Mouse (Mus musculus): Measurements from ENCODE around the gene Yif1b. TPM values are rescaled to one million over a fixed set of nuclear protein-coding genes. Genes with fewer than 3 reads are reported as not detected.
"Not testable (repeated sequence)": the region's sequence is repeated elsewhere in the genome, so short reads cannot be mapped to it uniquely, and the experiment has no call there.

The Yif1b gene
- total RNA-seq, 2 experiments from 2014 or later: 36.0 to 41.1 TPM

DNA sequence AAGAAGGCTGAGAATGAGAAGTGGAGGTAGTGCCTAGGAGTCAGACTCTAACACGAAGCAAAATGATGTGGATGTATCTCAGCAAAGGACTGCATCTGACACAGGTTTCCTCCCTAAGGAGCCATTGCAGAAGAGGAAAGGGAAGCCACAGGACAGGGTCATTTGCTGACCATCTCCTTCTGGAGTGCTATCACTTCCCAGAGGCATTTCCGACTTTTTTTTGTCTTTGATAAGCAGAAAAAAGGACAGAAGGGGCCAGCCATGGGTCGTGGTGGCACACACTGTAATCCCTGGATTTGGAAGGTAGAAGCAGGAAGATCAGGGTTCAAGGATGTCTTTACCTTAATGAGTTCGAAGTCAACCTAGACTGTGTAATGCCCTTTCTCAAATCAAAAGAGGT, 1.5 kb upstream of the Yif1b start:
- DNase-seq: no peak
- intact Hi-C loops (cut with DNase I): no loop called here

DNA sequence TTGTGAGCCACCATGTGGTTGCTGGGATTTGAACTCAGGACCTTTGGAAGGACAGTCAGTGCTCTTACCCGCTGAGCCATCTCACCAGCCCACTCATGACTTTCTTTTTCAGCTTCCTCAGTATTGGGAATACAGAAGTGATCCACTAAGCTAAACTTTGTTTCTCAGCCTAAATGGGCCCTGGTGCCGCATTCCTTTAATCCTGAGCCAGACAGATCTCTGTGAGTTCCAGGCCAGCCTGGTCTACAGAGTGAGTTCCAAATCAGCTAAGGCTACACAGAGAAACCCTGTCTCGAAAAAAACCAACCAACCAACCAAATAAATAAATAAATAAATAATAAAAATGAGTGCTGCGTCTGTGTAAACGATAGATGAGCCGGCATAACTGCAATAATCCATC, 533 bp upstream of the Yif1b start:
- intact Hi-C loops (cut with DNase I); DNase-seq: not testable (repeated sequence)

DNA sequence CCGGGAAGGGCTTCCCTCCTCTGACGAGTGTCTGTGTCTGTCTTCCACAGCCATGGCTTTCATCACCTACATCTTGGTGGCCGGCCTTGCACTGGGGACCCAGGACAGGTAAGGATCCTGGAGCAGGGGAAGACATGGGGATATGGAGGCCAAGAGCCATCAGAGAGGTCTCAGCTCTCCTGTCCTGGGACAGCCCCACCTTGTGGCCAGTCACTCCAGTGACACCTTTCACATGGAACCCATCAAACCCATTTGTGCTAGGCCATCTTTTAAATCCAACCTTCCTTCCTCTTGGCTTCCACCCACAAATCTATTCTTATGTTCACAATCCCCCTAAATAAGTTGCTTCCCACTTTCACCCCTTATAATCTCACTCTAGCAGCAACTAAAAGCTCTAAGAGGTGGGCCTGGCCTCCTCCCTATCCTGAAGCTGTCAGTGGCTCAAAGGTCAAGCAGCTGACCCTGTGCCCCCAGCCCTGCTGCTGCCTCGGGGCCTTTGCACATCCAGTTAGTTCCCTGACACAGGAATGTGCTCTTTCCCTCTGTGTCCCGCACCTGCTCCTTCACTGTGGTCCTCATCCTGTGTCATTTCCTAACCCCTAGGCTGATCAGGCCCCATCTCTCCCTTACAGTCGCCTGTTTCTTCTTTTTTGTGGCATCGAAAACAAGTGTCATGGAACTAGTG, 6.7 kb downstream of the Yif1b start:
- intact Hi-C loops (cut with DNase I): loop anchor here (2.0 to 5.0 kb wide), 2 partner anchors 48 to 118 kb away; partner anchors contain the start of gene Ryr1
- no peak for DNase-seq

DNA sequence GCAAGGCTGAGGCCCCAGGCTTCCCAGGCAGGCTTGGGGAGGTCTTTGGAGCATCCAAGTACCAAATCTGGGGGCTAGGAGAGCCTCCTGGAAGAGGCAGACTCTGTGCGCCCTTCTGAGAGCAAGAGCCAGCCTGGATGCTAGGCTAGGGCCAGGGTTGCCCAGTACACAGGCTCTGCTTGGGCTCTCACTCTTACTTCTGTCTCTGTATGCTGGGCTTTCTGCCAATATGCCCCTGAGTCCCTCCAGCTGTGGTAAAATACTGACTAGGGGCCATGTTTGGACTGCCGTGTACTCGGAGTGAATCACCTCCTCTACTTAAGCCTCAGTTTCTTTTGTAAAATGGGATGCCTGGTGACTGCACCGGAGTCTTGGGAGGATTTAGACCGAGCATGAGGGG, 7.9 kb downstream of the Yif1b start:
- no peak for DNase-seq
- intact Hi-C loops (cut with DNase I): loop anchor here (5.0 kb wide), 1 partner anchor 119 kb away; the partner anchor contains the start of gene Ryr1

DNA sequence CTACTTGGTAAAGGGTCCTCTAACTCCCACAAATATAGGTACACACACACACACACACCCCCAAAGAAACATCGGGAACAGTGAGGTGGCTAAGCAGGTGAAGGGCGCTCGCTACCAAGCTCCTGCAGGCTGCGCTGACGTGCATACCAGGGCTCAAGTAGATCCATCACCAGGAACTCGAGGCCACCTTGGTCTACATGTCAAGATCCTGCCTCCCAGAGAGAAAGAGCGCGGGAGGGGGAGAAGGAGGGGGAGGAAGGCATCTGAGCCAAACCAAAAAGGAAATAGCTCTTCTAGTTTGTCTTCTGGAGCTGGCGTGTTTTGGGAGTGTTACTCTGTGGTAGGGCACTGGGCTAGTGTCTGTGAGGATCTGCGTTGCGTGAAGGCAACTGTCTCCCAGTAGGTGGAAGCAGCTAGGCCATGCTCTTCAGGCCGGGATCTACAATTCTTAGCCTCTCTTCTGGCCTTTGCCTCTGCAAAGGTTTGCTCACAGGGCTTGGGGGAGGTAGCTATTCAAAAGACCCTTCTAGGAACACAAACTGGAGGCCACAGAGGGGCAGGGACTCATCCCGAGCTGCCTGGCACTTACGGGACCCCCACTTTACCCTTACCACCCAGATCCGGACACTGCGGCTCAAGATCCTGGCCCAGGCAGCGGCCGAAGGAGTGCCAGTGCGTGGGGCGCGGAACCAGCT, 8.6 kb downstream of the Yif1b start:
- intact Hi-C loops (cut with DNase I): loop anchor here (5.0 kb wide), 1 partner anchor 119 kb away; the partner anchor contains the start of gene Ryr1
- no peak for DNase-seq

DNA sequence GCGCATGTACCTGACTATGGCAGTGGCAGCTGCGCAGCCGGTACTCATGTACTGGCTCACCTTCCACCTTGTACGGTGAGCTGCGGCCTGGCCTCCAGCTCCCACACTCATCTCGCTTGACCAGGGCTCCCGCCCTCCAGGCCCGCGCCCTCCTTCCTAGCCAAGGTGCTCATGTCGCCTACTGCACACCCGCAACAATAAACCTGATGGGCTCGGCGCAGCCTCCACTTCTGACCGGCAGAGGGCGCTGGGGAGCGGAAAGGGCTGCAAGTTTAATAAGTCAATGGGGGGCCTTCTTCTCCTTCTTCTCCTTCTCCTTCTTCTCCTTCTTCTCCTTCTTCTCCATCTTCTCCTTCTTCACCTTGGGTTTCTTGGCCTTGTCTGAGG, 9.2 kb downstream of the Yif1b start:
- intact Hi-C loops (cut with DNase I): loop anchor here (5.0 kb wide), 1 partner anchor 120 kb away; the partner anchor contains the start of gene Ryr1
- DNase-seq: peak; percentile 57 to 76

DNA sequence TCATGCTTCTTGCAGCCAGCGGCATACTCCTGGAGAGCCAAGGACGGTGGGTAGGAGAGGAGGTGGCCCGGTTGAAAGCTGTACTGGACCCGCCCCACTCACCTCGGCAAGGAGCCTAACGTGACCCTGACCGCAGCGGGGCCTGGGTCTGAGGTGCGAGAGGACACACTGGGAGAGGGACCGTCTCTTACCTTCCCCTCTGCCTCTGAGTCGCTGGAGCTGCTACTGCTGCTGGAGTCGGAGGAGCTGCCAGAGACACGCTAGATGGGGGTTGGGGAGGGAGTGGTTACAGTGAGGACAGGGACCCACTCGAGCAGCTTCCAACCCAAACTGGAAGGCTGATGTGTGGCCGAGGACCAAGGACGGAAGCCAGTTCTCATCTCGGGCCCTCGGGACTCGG, 9.6 kb downstream of the Yif1b start:
- no peak for DNase-seq
- intact Hi-C loops (cut with DNase I): loop anchor here (5.0 kb wide), 1 partner anchor 120 kb away; the partner anchor contains the start of gene Ryr1

DNA sequence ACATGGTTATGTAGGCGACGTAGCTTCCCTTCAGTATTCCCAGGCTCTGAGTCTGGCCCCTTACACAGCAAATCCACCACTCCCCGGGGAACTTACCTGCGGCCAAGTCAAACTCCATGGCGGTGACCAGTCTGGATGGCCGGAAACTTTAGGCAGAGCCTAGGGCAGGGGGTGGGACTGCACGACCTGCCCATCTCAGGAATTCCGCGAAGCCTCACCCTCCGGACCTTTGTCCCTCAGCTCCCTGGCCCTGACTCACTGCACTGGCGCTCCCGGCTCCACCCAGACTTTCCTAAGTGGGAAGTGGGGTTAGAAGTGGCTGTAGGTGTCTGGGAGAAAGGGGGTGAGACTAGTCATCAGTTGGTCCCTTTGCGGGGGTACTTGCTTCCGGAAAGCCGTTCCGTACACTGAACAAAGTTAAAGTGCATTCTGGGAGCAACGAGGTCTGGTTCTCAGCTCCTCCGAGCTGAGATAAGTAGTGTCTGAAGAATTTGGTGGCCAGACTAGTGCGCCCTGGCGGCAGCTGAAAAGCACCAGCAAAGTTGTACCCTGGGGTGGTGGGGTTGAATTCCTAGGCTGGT, 10.2 kb downstream of the Yif1b start, which contains the start of gene 2200002D01Rik:
Gene 2200002D01Rik, minus strand, starts transcription at position 206 of the 581 bp plus-strand sequence.
- intact Hi-C loops (cut with DNase I): loop anchor here (5.0 kb wide), 1 partner anchor 121 kb away; the partner anchor contains the start of gene Ryr1

DNA sequence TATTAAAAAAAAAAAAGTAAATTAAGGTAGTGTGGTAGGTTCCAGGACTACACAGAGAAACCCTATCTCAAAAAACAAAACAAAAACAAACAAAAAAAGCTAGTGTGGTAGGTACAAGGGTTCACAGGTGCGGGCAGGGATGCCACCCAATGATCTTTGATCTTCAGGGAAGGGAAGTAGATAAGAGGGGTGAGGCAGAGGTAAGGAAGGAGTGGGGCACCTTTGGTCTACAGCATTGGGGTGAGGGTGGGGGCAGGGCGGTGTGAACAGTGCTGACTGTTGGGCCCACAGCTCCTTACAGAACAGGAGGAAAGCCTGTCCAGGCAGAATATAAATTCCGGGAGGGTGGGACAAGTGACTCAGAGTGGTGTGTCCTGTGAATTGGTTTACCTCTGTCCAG, 13.0 kb downstream of the Yif1b start:
- intact Hi-C loops (cut with DNase I): no loop called here
- DNase-seq: no peak

More for the DNA sequence above, 10.2 kb downstream of the Yif1b start, which contains the start of gene 2200002D01Rik:
- DNase-seq: no peak

DNA sequence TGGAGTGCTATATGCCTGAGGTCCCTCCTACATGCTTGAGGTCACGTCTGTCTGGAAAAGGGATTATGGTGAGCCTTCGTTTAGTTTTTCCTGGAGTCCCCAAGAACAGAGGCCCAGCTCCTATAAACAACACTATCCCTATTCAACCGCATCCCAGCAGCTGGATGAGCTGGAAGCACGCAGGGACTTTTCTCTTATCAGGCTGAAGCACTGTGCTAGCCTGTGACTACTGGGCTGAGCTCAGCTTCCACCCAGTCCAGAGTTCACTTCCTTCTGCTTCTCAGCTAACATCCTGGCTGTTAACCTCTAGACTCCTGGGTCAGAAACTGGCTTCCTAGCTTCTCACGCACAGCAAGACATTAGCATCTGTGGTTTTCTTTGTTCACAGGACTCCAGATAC, 15.7 kb downstream of the Yif1b start:
- intact Hi-C loops (cut with DNase I): no loop called here
- no peak for DNase-seq

DNA sequence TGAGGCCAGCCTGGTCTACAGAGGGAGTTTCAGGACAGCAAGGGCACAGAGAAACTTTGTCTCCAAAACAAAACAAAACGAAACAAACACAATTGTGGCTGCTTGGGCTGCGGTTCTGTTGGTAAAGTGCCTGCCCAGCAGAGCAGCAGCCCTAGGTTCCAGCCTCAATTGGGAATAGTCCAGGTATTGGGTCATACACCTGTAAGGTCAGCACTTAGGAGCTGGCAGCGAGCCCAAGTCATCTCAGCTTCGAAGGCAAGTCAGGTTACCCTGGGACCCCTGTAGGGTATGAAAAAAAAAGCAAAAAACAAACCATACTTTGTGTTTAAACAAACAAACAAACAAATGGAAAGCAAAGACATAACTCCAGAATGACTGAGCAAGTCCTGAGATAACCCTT, 17.7 kb downstream of the Yif1b start:
- DNase-seq: no peak
- intact Hi-C loops (cut with DNase I): no loop called here

DNA sequence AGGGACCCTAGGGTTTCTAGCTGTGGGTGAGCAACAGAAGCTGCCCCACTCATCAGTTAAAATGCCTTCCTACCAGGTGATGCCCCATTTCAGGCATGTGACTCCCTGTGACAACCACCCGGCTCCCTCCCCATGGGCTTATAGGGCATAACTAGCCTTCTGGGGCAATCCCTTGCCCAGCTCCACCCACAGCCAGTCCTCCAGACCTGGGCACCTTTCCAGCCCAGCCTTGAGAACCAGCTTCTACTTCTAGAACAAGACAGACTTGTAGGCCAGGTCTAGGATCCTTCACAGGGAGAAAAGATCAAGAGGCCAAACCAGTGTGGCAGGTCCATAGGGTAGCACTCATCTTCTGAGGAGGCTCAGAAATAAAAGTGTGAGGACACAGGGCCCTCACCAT, 19.2 kb downstream of the Yif1b start:
- no peak for DNase-seq
- intact Hi-C loops (cut with DNase I): no loop called here

DNA sequence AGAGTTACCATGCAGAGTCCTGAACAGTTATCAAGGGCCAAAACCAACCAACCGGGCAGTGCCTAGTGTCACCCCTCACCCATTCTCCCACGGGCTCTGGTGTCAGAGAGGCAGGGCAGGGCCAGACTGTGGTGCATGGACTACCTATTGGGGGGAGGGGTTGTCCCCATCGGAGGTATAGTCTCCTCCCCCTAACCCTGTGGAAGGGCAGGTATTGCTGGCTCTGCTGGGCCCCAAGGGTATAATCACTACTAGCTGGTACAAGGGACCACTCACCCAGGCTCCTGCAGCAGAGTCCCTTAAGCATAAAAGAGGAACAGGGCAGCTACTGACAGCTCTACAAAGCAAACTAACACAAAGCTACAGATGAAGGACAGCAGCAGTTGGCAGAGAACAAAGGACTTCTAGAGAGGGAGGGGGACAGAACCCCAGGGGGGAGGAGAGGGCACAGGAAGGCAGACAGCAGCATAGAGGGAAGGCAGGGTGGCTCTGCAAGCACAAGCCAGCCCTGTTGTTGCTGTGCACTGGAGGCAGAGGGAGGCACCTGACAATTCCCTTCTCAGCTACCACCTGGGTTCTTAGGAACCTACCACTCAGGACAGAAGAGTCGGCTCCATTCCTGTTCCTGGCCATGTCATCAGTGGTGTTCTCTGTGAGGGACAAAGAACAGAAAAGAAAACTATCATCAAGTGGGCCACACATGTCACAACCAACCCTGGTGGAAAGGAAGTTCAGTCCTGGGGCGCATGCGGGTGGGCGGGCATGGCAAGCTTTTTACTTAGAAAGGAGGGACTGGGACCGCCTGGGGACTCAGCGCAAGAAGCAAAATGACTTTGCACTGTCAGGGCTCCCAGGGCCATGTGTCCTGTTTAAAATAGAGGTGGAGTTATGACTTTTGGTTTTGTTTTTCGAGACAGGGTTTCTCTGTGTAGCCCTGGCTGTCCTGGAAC, 21.9 kb downstream of the Yif1b start:
- no peak for DNase-seq
- intact Hi-C loops (cut with DNase I): no loop called here

DNA sequence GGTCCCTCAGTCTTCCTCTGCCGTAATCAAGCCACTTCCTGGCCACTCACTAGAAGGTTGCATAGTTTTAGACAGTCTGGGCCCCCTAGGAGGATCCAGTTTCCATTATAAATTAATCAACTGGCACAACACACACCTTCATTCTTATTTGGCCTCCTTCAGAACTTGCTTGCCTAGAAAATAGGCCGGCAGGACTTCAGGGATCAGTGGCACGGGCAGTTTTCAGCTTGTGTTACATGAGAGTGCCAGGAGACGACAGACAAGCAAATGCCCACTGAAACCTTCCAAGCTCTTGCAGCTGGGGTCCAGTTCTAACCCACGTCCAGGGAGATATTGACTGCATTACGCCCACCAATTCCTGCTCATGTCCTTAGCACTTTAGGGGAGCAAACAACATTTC, 24.0 kb downstream of the Yif1b start:
- intact Hi-C loops (cut with DNase I): no loop called here
- no peak for DNase-seq

DNA sequence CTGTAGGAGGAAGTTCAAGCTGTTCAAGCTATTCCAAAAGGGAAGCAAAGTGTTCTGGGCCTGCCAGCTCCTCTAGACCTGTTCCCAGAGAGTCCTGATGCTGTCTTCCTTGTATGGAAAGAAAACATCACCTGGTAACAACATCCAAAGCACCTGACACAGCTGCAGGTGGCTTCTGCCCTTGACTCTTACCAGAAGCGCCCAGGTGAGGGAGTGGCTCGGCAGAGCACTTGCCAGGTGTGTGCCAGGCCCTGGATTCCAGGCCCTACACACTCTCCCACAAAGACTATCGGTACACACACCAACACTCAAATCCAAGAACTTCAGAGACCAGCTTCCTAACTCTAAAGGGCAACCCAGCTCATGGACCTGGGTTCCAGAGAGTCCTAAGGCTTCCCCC, 25.7 kb downstream of the Yif1b start:
- DNase-seq: no peak
- intact Hi-C loops (cut with DNase I): no loop called here

DNA sequence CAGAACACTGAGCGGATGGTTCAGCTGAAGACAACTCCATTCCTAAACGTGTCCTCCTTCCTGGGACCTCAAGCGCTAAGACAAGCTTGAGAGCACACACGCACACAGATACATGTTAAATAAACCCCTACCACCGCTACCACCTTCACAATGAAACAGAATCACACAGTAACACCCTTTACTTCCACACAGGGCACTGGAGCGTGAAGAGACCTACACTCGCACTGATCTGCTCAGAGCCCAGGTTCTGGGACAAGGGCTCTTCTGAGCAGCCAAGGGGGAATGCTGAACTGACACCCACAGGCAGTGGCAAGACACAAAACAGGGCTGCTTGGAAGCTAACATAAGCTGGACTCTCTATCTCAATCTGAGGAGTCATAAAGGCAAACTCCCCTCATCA, 27.5 kb downstream of the Yif1b start:
- intact Hi-C loops (cut with DNase I): no loop called here
- DNase-seq: no peak

DNA sequence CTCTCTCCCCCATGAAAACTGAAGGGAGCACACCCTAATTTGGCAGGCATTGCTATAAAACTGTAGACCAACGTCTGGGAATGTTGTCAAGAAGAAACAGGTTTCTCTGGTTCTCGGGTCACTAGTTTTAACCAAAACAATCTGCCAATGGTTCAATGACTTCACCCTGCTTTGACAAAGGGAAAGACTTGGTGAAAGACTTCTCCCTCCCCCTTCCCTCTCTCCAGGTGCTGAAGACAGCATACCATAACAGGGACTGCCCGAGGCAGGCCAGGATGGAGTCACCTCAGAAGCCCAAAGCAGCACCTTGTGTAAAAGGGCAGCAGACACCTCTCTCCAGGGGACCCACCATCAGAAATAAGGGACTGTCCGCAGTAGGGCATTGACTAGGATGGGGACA, 28.8 kb downstream of the Yif1b start:
- intact Hi-C loops (cut with DNase I): no loop called here

DNA sequence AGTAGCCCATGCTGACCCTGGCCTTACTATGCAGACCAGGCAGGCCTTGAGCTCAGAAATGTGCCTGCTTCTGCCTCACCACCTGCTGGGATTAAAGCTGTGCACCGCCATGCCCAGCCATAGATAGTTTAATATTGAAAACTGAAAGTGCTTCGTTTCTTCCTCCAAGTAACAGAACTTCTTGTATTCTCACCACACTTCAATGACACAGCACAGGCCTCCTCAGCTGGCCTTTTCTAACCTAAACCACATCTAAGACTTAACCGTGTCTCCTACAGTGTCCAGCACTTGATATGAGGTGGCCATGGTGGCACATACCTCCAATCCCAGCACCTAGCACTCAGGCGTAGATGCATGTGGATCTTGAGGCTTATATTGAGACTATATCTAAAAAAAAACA, 32.3 kb downstream of the Yif1b start:
- intact Hi-C loops (cut with DNase I): no loop called here
- no peak for DNase-seq

More for the DNA sequence above, 28.8 kb downstream of the Yif1b start:
- DNase-seq: no peak

DNA sequence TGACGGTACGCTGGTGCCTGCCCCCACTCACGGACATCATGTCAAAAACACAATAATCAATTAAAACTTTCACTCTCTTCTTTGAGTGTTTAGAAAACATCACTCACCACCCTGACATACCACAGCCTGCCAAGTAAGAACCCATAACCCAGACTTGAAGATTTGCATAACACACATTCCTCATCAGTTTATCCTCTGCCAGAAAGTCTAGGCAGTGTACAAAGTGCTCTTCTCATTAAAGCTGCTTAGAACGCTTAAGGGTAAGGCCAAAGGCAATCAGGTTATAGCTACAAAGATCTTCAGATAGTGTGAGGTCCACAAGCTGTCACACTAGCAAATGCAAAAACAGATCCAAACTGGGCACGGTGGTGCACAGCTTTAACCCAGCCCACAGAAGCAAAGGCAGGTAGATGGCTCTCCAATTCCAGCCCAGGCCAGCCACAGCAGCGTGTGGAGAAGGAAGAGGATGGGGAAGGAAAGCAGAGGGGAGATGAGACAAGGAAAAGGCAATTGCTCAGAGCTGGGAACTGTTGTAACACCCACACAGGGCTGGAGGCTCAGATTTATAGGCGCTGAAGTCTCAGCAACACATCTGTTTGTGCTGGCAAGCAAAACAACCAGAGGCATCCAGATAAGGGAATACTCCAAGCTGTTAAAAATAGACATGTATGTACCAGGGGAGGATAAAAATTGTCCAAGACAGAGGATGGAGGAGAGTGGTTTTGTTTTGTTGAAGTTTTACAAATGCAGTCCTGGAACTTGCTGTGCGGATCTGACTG, 33.7 kb downstream of the Yif1b start:
- DNase-seq: no peak
- intact Hi-C loops (cut with DNase I): no loop called here
